Mouse (Mus musculus) heart, embryonic 15.5 days (tissue): Measurements from ENCODE around the gene Pdcd1lg2. TPM values are rescaled to one million over a fixed set of nuclear protein-coding genes. Genes with fewer than 3 reads are reported as not detected.

Source experiments
- ATAC-seq: fragments of 200-750 bp; cut with Nextera tagmentation; replicated peaks from 2 replicates; pipeline ENCODE4 v1.8.0; 2017; ENCODE audit warnings: low read depth, moderate TSS enrichment; ENCODE audit not compliant: insufficient number of reproducible peaks, insufficient read depth, low FRiP score
- H3K27ac ChIP-seq: fragments of 300-500 bp; sonication (generic); 2 replicates; pipeline ENCODE4 v1.5.1; 2015; ENCODE audit warnings: mild to moderate bottlenecking, inconsistent platforms
- H3K27me3 ChIP-seq: fragments of 300-500 bp; sonication (generic); 2 replicates; pipeline ENCODE4 v1.6.1; 2015; ENCODE audit warnings: inconsistent platforms
- H3K36me3 ChIP-seq: fragments of 300-500 bp; sonication (generic); 2 replicates; pipeline ENCODE4 v1.6.1; 2015; ENCODE audit warnings: mild to moderate bottlenecking, inconsistent platforms
- H3K4me1 ChIP-seq: fragments of 300-500 bp; sonication (generic); replicated peaks from 2 replicates; pipeline ENCODE4 v1.6.1; 2015; ENCODE audit warnings: inconsistent platforms
- H3K4me2 ChIP-seq: fragments of 300-500 bp; sonication (generic); 2 replicates; pipeline ENCODE4 v1.6.1; 2015; ENCODE audit warnings: inconsistent platforms, mild to moderate bottlenecking, moderate library complexity
- H3K4me3 ChIP-seq: fragments of 300-500 bp; sonication (generic); 2 replicates; pipeline ENCODE4 v1.5.1; 2015; ENCODE audit warnings: mild to moderate bottlenecking, inconsistent platforms
- H3K9ac ChIP-seq: fragments of 300-500 bp; sonication (generic); 2 replicates; pipeline ENCODE4 v1.6.1; 2015; ENCODE audit warnings: mild to moderate bottlenecking, inconsistent platforms
- H3K9me3 ChIP-seq: fragments of 300-500 bp; sonication (generic); replicated peaks from 2 replicates; pipeline ENCODE4 v1.6.1; 2016; ENCODE audit warnings: inconsistent platforms
- WGBS: fragments of 180-500 bp; shearing (Covaris S2); methylation state at CpG from one replicate; pipeline ENCODE4 v1.1.7; 2015; ENCODE audit warnings: mixed read lengths; 5-methylcytosine and 5-hydroxymethylcytosine counted together
- polyA plus RNA-seq: library from polyadenylated mRNA; unstranded; fragments of >200 nt; fragmentation: Nextera tagmentation; extraction: Ambion mirVana; gene quantifications from 2 replicates; pipeline ENCODE4 v1.2.1, GENCODE M21; 2015

Pdcd1lg2 gene
- polyA plus RNA-seq, 1 experiment from 2014 or later, result not detected

GRCm38 (mm10) chr19:29454141-29454601 is 43.5 kb downstream of the Pdcd1lg2 start:
- 70% methylated on average over 10 of the region's 10 CpGs for WGBS
- Histone ChIP-seq H3K4me3 (no peak overlapping the region), H3K4me2 (no peak overlapping the region), H3K27ac (no peak overlapping the region), H3K9ac (no peak overlapping the region), H3K9me3 (no peaks in the 10 kb centered on the region), H3K36me3 (no peaks in the 10 kb centered on the region), H3K27me3 (no peaks in the 10 kb centered on the region), H3K4me1 (no peaks in the 10 kb centered on the region)
- no peak for ATAC-seq

GRCm38 (mm10) chr19:29455156-29455555 is 44.4 kb downstream of the Pdcd1lg2 start:
- 78% methylated on average over 1 of the region's 1 CpGs for WGBS

GRCm38 (mm10) chr19:29457982-29458381 is 47.3 kb downstream of the Pdcd1lg2 start:
- H3K36me3 ChIP-seq, result no peaks in the 10 kb centered on the region
- H3K9me3 ChIP-seq, result no peaks in the 10 kb centered on the region
- H3K27ac ChIP-seq, result no peak overlapping the region
- H3K27me3 ChIP-seq, result no peaks in the 10 kb centered on the region
- no peak overlapping the region for H3K4me3 ChIP-seq
- ATAC-seq, result no peak
- no peak overlapping the region for H3K9ac ChIP-seq
- no peaks in the 10 kb centered on the region for H3K4me1 ChIP-seq
- no peak overlapping the region for H3K4me2 ChIP-seq
- WGBS, result 96% methylated on average over 1 of the region's 1 CpGs

More at GRCm38 (mm10) chr19:29455156-29455555, 44.4 kb downstream of the Pdcd1lg2 start:
- Histone ChIP-seq H3K27me3 (no peaks in the 10 kb centered on the region), H3K4me1 (no peaks in the 10 kb centered on the region), H3K4me2 (no peak overlapping the region), H3K9ac (no peak overlapping the region), H3K27ac (no peak overlapping the region), H3K4me3 (no peak overlapping the region), H3K9me3 (no peaks in the 10 kb centered on the region), H3K36me3 (no peaks in the 10 kb centered on the region)
- no peak for ATAC-seq

- no peak overlapping the region for H3K27ac ChIP-seq
- no peak overlapping the region for H3K9ac ChIP-seq
- no peaks in the 10 kb centered on the region for H3K27me3 ChIP-seq
- H3K36me3 ChIP-seq, result no peaks in the 10 kb centered on the region
- H3K4me1 ChIP-seq, result no peaks in the 10 kb centered on the region
- 72% methylated on average over 4 of the region's 4 CpGs for WGBS
- no peak overlapping the region for H3K4me3 ChIP-seq
- ATAC-seq, result no peak
- H3K4me2 ChIP-seq, result no peak overlapping the region
- H3K9me3 ChIP-seq, result no peaks in the 10 kb centered on the region
These were observed 51.7 kb downstream of the Pdcd1lg2 start for GRCm38 (mm10) chr19:29462462-29462861.

GRCm38 (mm10) chr19:29463645-29464395 is 53.1 kb downstream of the Pdcd1lg2 start:
- H3K9ac ChIP-seq, result no peak overlapping the region
- H3K27ac ChIP-seq, result no peak overlapping the region
- no peaks in the 10 kb centered on the region for H3K27me3 ChIP-seq
- H3K4me2 ChIP-seq, result no peak overlapping the region
- H3K4me1 ChIP-seq, result peaks cover 7% of the 10 kb centered on the region
- H3K9me3 ChIP-seq, result no peaks in the 10 kb centered on the region
- no peaks in the 10 kb centered on the region for H3K36me3 ChIP-seq
- H3K4me3 ChIP-seq, result no peak overlapping the region
- 89% methylated on average over 7 of the region's 7 CpGs for WGBS
- no peak for ATAC-seq

GRCm38 (mm10) chr19:29466819-29467218 is 56.1 kb downstream of the Pdcd1lg2 start:
- Histone ChIP-seq H3K9me3 (no peaks in the 10 kb centered on the region), H3K36me3 (no peaks in the 10 kb centered on the region), H3K27me3 (no peaks in the 10 kb centered on the region), H3K27ac (no peak overlapping the region), H3K4me2 (no peak overlapping the region), H3K9ac (no peak overlapping the region), H3K4me3 (no peak overlapping the region), H3K4me1 (peaks cover 32% of the 10 kb centered on the region)
- ATAC-seq, result no peak
- WGBS, result 86% methylated on average over 9 of the region's 9 CpGs

GRCm38 (mm10) chr19:29468941-29469685 is 58.4 kb downstream of the Pdcd1lg2 start:
- H3K27me3 ChIP-seq, result no peaks in the 10 kb centered on the region
- H3K4me1 ChIP-seq, result peaks cover 44% of the 10 kb centered on the region
- 29% methylated on average over 10 of the region's 10 CpGs for WGBS
- H3K27ac ChIP-seq, result peak overlapping the region; percentile 76
- H3K9me3 ChIP-seq, result no peaks in the 10 kb centered on the region
- H3K4me3 ChIP-seq, result no peak overlapping the region
- ATAC-seq, result peak; percentile 75
- H3K36me3 ChIP-seq, result no peaks in the 10 kb centered on the region
- H3K9ac ChIP-seq, result no peak overlapping the region
- 0 out of 2 replicates have a peak overlapping the region, but pooled peaks have one; percentile 11 for H3K4me2 ChIP-seq

GRCm38 (mm10) chr19:29469686-29470254 is 59.1 kb downstream of the Pdcd1lg2 start:
- Histone ChIP-seq H3K4me1 (peaks cover 44% of the 10 kb centered on the region), H3K27me3 (no peaks in the 10 kb centered on the region), H3K4me2 (no peak overlapping the region), H3K4me3 (no peak overlapping the region), H3K9ac (no peak overlapping the region), H3K27ac (peak overlapping the region; percentile 76), H3K9me3 (no peaks in the 10 kb centered on the region), H3K36me3 (no peaks in the 10 kb centered on the region)
- no peak for ATAC-seq
- 54% methylated on average over 2 of the region's 2 CpGs for WGBS

GRCm38 (mm10) chr19:29470652-29471051 is 59.9 kb downstream of the Pdcd1lg2 start:
- H3K4me2 ChIP-seq, result peak overlapping the region; percentile 40
- H3K36me3 ChIP-seq, result no peaks in the 10 kb centered on the region
- no peaks in the 10 kb centered on the region for H3K9me3 ChIP-seq
- no peak for ATAC-seq
- H3K4me1 ChIP-seq, result peaks cover 44% of the 10 kb centered on the region
- peak overlapping the region; percentile 76 for H3K27ac ChIP-seq
- H3K4me3 ChIP-seq, result no peak overlapping the region
- 19% methylated on average over 4 of the region's 4 CpGs for WGBS
- H3K9ac ChIP-seq, result no peak overlapping the region
- no peaks in the 10 kb centered on the region for H3K27me3 ChIP-seq

- H3K27ac ChIP-seq, result peak overlapping the region; percentile 28
These were observed 61.7 kb downstream of the Pdcd1lg2 start for GRCm38 (mm10) chr19:29472424-29472823.

GRCm38 (mm10) chr19:29472946-29473345 is 62.2 kb downstream of the Pdcd1lg2 start:
- no peak overlapping the region for H3K4me2 ChIP-seq
- no peaks in the 10 kb centered on the region for H3K27me3 ChIP-seq
- H3K4me1 ChIP-seq, result peaks cover 44% of the 10 kb centered on the region
- H3K9ac ChIP-seq, result no peak overlapping the region
- H3K4me3 ChIP-seq, result no peak overlapping the region
- H3K36me3 ChIP-seq, result no peaks in the 10 kb centered on the region
- H3K9me3 ChIP-seq, result no peaks in the 10 kb centered on the region
- WGBS, result 80% methylated on average over 5 of the region's 5 CpGs
- peak overlapping the region; percentile 28; the same call in 1 of the 2 replicates for H3K27ac ChIP-seq
- no peak for ATAC-seq

More at GRCm38 (mm10) chr19:29472424-29472823, 61.7 kb downstream of the Pdcd1lg2 start:
- Histone ChIP-seq H3K9me3 (no peaks in the 10 kb centered on the region), H3K27me3 (no peaks in the 10 kb centered on the region), H3K4me1 (peaks cover 44% of the 10 kb centered on the region), H3K4me3 (no peak overlapping the region), H3K9ac (no peak overlapping the region), H3K36me3 (no peaks in the 10 kb centered on the region), H3K4me2 (no peak overlapping the region)
- no peak for ATAC-seq
- 44% methylated on average over 8 of the region's 8 CpGs for WGBS
